Mouse (Mus musculus) lung, embryonic 16.5 days (tissue): ENCODE measurements around the gene Cwc22. TPM values are rescaled to one million over a fixed set of nuclear protein-coding genes. Genes with fewer than 3 reads are reported as not detected.

Experiments
- ATAC-seq: fragments of 200-750 bp; cut with Nextera tagmentation; 2 replicates; pipeline ENCODE4 v1.8.0; 2017; ENCODE audit warnings: low read depth, mild to moderate bottlenecking, moderate library complexity
- H3K27ac ChIP-seq: fragments of 300-500 bp; sonication (generic); 2 replicates; pipeline ENCODE4 v1.5.1; 2014; ENCODE audit warnings: mild to moderate bottlenecking, control low read depth, low read length
- H3K27me3 ChIP-seq: fragments of 300-500 bp; sonication (generic); 2 replicates; pipeline ENCODE4 v1.6.1; 2014; ENCODE audit warnings: low read depth, low read length, mixed read lengths; ENCODE audit not compliant: control insufficient read depth, insufficient read depth
- H3K36me3 ChIP-seq: fragments of 300-500 bp; sonication (generic); 2 replicates; pipeline ENCODE4 v1.6.1; 2014; ENCODE audit warnings: low read length; ENCODE audit not compliant: control insufficient read depth, insufficient read depth
- H3K4me1 ChIP-seq: fragments of 300-500 bp; sonication (generic); replicated peaks from 2 replicates; pipeline ENCODE4 v1.6.1; 2014; ENCODE audit warnings: low read length, mixed read lengths; ENCODE audit not compliant: control insufficient read depth, insufficient read depth
- H3K4me2 ChIP-seq: fragments of 300-500 bp; sonication (generic); 2 replicates; pipeline ENCODE4 v1.6.1; 2014; ENCODE audit warnings: low read depth, low read length, control low read depth
- H3K4me3 ChIP-seq: fragments of 300-500 bp; sonication (generic); 2 replicates; pipeline ENCODE4 v1.5.1; 2014; ENCODE audit warnings: mild to moderate bottlenecking, low read length, control low read depth
- H3K9ac ChIP-seq: fragments of 300-500 bp; sonication (generic); 2 replicates; pipeline ENCODE4 v1.6.1; 2014; ENCODE audit warnings: low read length, control low read depth
- H3K9me3 ChIP-seq: fragments of 300-500 bp; sonication (generic); 2 replicates; pipeline ENCODE4 v1.6.1; 2016; ENCODE audit warnings: low read length; ENCODE audit not compliant: control insufficient read depth
- WGBS: fragments of 180-500 bp; shearing (Covaris S2); extraction: QIAGEN DNeasy Blood & Tissue Kit; methylation state at CpG from one replicate; pipeline ENCODE4 v1.1.7; 2014; 5-methylcytosine and 5-hydroxymethylcytosine counted together
- polyA plus RNA-seq: library from polyadenylated mRNA; unstranded; fragments of >200 nt; fragmentation: Nextera tagmentation; extraction: Ambion mirVana; gene quantifications from 2 replicates; pipeline ENCODE4 v1.2.1, GENCODE M21; 2015

The Cwc22 gene
- polyA plus RNA-seq, 1 experiment from 2014 or later: 27.6 TPM

DNA sequence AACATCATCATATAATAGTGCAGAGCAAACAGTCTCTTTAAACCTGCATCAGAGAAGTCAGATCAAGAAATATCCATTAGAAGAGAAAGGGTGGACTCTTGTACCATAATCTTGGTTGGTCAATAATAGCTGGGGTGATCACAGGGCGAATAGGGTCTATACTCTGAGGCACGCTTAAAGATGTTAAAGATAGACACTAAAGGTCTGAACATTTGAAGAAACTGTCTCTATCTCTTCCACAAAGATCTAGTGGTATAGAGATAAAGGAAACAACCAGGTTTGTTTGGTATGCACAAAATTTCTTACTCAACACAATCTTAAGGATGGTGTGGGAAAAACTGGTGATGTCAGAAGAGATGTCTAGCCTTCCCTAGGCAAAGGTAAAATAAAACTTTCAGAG is 26.4 kb upstream of the Cwc22 start:
- H3K4me1 ChIP-seq: no peaks in the 10 kb centered on the region
- no peak overlapping the region for H3K4me2 ChIP-seq
- ATAC-seq: no peak
- peaks cover 4% of the 10 kb centered on the region for H3K9me3 ChIP-seq
- H3K4me3 ChIP-seq: no peak overlapping the region
- H3K9ac ChIP-seq: no peak overlapping the region
- no peaks in the 10 kb centered on the region for H3K36me3 ChIP-seq
- no peaks in the 10 kb centered on the region for H3K27me3 ChIP-seq
- 92% methylated on average over 2 of the region's 2 CpGs for WGBS
- no peak overlapping the region for H3K27ac ChIP-seq

DNA sequence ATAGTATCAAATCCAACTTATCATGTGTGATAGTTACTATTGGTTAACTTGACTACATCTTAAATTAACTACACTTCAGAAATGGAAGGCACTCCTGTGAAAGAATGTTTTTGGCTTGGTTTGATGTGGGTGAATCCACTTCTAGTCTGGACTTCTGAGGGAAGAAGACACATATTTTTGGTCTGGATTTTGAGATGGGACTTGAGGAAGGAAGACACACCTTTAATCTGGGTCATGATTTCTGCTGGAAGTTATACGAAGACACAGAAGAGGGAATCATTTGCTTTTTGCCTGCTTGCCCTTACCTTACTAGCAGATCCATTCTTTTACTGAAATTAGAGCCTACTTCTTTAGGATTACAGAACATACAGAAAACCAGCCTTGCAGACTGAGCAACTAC is 25.7 kb upstream of the Cwc22 start:
- Histone ChIP-seq H3K4me3 (no peak overlapping the region), H3K9me3 (peaks cover under 1% of the 10 kb centered on the region), H3K4me2 (no peak overlapping the region), H3K27me3 (no peaks in the 10 kb centered on the region), H3K4me1 (no peaks in the 10 kb centered on the region), H3K36me3 (no peaks in the 10 kb centered on the region), H3K9ac (no peak overlapping the region), H3K27ac (no peak overlapping the region)
- WGBS: 92% methylated on average over 1 of the region's 1 CpGs
- no peak for ATAC-seq

DNA sequence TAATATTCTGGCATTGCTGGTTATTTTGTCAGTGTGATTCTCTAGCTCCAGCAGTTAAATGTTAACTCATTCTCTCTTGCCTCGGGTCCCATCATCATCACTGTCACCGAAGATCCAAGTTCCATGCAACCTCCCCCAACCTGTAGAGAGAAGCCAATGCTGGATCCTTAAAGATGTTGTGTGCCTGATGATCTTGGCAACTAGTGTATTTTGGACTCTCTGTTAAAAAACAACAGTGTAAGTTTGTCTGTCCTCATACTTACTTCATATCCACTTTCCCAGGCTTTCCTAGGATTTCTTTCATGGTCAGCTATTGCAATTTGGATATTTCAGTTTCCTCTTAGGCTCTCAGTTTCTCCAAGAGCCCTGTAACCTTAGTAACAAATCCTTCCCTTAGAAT is 25.2 kb upstream of the Cwc22 start:
- Histone ChIP-seq H3K4me3 (no peak overlapping the region), H3K36me3 (no peaks in the 10 kb centered on the region), H3K27ac (no peak overlapping the region), H3K4me1 (no peaks in the 10 kb centered on the region), H3K9me3 (no peaks in the 10 kb centered on the region), H3K27me3 (no peaks in the 10 kb centered on the region), H3K4me2 (no peak overlapping the region), H3K9ac (no peak overlapping the region)
- WGBS: 67% methylated on average over 2 of the region's 2 CpGs
- no peak for ATAC-seq

DNA sequence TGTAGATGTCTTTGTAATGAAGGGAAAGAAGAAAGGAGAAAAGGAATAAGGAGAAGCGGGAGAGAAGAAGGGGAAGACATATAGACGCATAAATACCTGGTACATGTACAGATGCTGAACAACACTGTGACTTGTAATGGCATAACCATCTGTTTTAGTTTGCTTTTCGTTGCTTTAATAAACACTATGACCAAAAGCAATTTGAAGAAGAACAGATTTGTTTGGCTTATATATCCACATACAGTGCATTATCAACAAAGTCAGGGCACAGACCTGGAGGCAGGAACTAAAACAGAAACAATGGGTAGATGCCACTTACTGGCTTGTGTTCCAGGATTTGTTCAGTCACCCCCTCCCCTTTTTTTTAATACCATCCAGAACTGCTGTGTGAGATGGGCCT is 24.4 kb upstream of the Cwc22 start:
- no peaks in the 10 kb centered on the region for H3K9me3 ChIP-seq
- H3K4me1 ChIP-seq: no peaks in the 10 kb centered on the region
- H3K27ac ChIP-seq: no peak overlapping the region
- no peak overlapping the region for H3K4me2 ChIP-seq
- no peaks in the 10 kb centered on the region for H3K27me3 ChIP-seq
- H3K36me3 ChIP-seq: no peaks in the 10 kb centered on the region
- no peak for ATAC-seq
- H3K9ac ChIP-seq: no peak overlapping the region
- 68% methylated on average over 3 of the region's 3 CpGs for WGBS
- no peak overlapping the region for H3K4me3 ChIP-seq

DNA sequence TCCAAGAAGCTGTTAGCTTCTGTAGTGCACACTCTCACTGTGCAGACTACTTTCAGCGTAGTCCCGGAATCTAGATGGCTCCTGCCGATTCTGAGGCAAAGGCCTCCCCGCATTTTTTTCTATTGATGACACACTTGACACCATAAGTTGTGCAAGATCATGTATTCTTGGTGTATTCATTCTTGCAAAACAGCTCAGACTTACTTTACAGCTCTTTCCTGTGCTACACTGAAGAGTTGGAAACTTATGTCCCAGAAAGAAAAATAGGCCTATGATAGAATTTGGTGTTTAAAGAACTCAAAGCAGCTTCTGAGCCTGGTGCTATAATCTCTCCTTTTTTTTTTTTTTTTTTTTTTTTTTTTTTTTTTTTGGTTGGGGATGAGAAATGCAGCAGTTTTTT is 23.8 kb upstream of the Cwc22 start:
- no peaks in the 10 kb centered on the region for H3K4me1 ChIP-seq
- H3K36me3 ChIP-seq: no peaks in the 10 kb centered on the region
- no peak for ATAC-seq
- no peak overlapping the region for H3K4me3 ChIP-seq
- H3K27me3 ChIP-seq: no peaks in the 10 kb centered on the region
- H3K9me3 ChIP-seq: no peaks in the 10 kb centered on the region
- no peak overlapping the region for H3K9ac ChIP-seq
- WGBS: 92% methylated on average over 4 of the region's 4 CpGs
- H3K27ac ChIP-seq: no peak overlapping the region
- no peak overlapping the region for H3K4me2 ChIP-seq

DNA sequence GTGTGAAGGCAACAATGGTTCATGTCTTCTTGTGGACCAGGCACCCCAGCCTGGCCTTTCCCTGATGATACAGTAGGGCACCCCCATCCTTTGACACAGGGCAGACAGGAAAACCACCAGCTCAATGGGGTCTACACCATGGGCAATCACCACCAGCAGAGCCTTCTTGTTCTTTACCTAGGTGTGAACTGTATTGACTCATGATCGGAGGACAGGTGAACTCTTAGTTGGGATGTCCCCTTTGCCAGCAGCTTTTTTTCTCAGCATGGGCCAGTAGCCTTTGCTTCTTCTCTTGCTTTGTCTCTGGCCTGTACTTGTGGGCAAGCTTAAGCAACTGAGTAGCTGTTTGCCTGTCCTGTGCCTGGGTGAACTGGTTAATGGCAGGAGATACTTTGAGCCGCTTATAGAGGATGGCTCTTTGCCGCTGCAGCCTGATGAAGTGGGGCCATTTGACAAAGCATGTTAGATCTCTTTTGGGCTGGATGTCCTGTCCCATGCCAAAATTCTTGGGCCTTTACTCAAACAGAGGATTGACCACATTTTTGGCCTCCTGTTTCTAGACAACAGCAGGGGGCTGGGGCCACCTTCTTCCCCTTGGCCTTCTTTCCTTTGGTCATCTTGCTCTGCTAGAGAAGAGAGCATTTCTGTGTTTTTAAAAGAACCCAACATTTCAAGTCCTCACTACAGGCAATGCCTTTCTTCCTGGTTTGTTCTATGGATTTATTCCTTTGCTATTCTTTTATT is 16.4 kb upstream of the Cwc22 start:
- no peak overlapping the region for H3K27ac ChIP-seq
- no peak overlapping the region for H3K9ac ChIP-seq
- no peak overlapping the region for H3K4me2 ChIP-seq
- WGBS: 99% methylated on average over 3 of the region's 3 CpGs
- no peak overlapping the region for H3K4me3 ChIP-seq
- H3K36me3 ChIP-seq: no peaks in the 10 kb centered on the region
- ATAC-seq: no peak
- no peaks in the 10 kb centered on the region for H3K9me3 ChIP-seq
- H3K27me3 ChIP-seq: no peaks in the 10 kb centered on the region
- H3K4me1 ChIP-seq: no peaks in the 10 kb centered on the region

DNA sequence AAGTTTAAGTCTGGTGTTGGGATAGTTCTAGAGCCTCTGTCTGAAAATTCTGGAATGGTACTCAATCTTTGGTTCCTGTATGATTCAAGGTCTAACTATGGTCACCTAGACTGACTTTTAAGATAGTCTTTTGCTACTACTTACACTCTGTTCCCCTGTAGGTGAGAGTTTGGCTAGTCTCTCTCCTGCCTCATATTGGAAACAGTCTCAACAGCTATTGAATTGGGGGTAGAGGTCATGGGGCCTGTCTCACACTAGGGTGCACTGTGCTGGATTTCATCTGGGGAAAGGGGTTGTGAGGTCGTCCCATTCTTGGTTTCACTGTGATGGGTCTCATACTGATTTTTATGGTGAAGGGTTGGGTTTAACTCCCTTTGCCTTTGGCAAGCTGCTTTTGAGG is 15.1 kb upstream of the Cwc22 start:
- no peaks in the 10 kb centered on the region for H3K4me1 ChIP-seq
- H3K9ac ChIP-seq: no peak overlapping the region
- no peaks in the 10 kb centered on the region for H3K36me3 ChIP-seq
- no peak for ATAC-seq
- 64% methylated on average over 1 of the region's 1 CpGs for WGBS
- H3K4me3 ChIP-seq: no peak overlapping the region
- no peak overlapping the region for H3K4me2 ChIP-seq
- H3K27me3 ChIP-seq: no peaks in the 10 kb centered on the region
- H3K9me3 ChIP-seq: no peaks in the 10 kb centered on the region
- no peak overlapping the region for H3K27ac ChIP-seq

DNA sequence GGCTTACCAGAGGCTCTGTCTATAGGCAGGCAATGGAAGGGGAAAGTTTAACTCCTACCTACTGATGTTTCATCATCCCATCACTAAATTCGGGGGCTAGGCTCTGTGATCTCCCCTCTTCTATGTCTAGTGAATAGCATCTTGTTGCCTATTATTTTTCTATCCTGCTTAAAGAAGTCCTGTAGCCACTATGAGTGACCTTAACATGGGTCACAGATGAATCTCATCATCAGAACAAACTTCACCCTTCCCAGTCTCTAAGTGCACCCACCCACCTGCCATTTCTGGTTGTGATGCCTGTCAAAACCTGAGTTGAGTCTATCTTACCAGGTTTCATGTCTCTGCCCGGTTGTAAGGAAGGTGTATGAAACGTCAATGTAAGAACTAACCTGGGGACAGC is 14.5 kb upstream of the Cwc22 start:
- Histone ChIP-seq H3K4me2 (no peak overlapping the region), H3K4me1 (no peaks in the 10 kb centered on the region), H3K27me3 (no peaks in the 10 kb centered on the region), H3K4me3 (no peak overlapping the region), H3K27ac (no peak overlapping the region), H3K9me3 (no peaks in the 10 kb centered on the region), H3K36me3 (no peaks in the 10 kb centered on the region), H3K9ac (no peak overlapping the region)
- 72% methylated on average over 3 of the region's 3 CpGs for WGBS
- ATAC-seq: no peak

DNA sequence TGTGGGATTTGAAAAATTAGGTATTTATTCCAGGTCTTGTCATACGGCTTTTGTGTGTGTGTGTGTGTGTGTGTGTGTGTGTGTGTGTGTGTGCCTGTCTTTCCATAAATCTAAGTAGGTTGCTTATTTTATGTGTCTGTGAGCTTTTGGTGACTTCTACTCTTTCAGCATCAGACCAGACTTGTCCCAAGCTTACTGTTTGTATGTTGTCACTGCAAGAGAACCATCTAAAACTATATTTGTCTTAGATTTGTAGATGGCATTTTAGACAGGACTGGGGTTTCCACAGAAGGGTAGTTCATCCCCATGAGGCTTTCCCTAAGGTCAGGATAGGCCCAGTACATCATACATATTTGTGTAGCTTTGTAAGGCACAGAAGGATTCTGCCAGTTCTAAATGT is 13.2 kb upstream of the Cwc22 start:
- Histone ChIP-seq H3K4me3 (no peak overlapping the region), H3K27ac (no peak overlapping the region), H3K9me3 (no peaks in the 10 kb centered on the region), H3K4me2 (no peak overlapping the region), H3K27me3 (no peaks in the 10 kb centered on the region), H3K9ac (no peak overlapping the region), H3K4me1 (no peaks in the 10 kb centered on the region), H3K36me3 (no peaks in the 10 kb centered on the region)
- 61% methylated on average over 1 of the region's 1 CpGs for WGBS
- ATAC-seq: no peak

DNA sequence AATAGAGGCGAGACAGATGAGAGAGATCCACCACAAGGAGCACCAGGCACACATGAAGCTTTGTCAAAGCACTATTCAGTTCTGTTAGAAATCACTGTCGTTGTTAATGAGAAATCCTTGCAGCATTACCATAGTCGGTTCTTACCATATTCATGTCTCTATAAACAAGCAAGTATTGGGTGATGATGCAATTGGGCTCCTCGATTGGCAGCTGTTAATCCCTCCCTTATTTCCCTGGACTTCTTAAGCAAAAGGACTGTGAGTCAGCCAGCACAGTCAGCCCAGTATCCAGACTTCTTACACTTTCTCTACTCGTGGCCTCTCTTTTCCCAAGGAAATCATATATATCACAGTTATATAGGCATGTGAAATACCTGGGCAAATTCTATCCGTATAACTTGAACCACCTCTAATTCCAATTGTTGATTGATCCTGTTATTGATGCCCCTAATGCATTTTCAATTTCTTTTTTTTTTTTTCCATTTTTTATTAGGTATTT is 5.3 kb upstream of the Cwc22 start:
- Histone ChIP-seq H3K4me3 (no peak overlapping the region), H3K9ac (no peak overlapping the region), H3K27ac (no peak overlapping the region), H3K4me2 (no peak overlapping the region), H3K4me1 (no peaks in the 10 kb centered on the region), H3K9me3 (no peaks in the 10 kb centered on the region), H3K36me3 (no peaks in the 10 kb centered on the region), H3K27me3 (no peaks in the 10 kb centered on the region)
- no peak for ATAC-seq
- 88% methylated on average over 6 of the region's 6 CpGs for WGBS
